Mouse (Mus musculus) left cerebral cortex, postnatal 36 days (tissue): Measurements from ENCODE around the gene Nol11. TPM values are rescaled to one million over a fixed set of nuclear protein-coding genes. Genes with fewer than 3 reads are reported as not detected.

Source experiments
- DNase-seq, 2 experiments: peaks; one replicate each; pipeline ENCODE4 v3.0.0; 2021 to 2022; ENCODE audit warnings: low spot score in 2 of 2, mixed read lengths in 1 of 2
- intact Hi-C: fragments of 180-260 bp; cut with DNase I; formaldehyde crosslinking; loops from one replicate; pipeline ENCODE4 v1.15.1; 2025
- total RNA-seq, 2 experiments: library from RNA; stranded (reverse); gene quantifications; 2 replicates each; pipeline ENCODE4 v1.2.3; 2021

Nol11 gene
- total RNA-seq, 2 experiments from 2014 or later = 22.9 to 27.6 TPM

- intact Hi-C loops = no loop called here
- peak; percentile 18 to 19 for DNase-seq
Measured at GRCm38 (mm10) chr11:107124327-107124731, 64.9 kb downstream of the Nol11 start.

DNA sequence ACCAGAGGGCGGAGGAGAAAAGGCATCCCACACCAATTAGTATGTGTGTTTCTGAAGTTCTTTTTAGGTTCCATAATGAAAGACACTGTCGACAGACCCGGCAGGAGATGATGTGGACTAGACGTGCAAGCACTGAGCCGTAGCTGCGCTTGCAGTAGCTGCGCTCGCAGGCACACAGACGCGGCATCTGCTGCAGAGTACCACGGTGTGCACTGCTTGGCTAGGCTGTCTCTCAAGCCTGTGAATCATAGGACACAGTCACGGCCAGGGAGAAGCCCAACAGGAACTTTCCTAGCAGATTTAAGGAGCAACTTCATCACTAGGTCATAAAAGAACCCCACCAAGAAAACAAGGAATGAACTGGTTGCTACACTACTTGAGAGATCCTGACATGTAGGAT lies 71.4 kb downstream of the Nol11 start:
- intact Hi-C loops = no loop called here
- DNase-seq = no peak

Other genes starting within 250 kb of the Nol11 start
- gene Kpna2, start 189.8 kb downstream of the Nol11 start, total RNA-seq = 10 to 100 TPM; 23.0 to 34.0 TPM
- gene 1810010H24Rik, start 163.7 kb downstream of the Nol11 start, total RNA-seq = 1 to 10 TPM; 3.7 to 4.0 TPM
- 10 to 100 TPM; 56.4 to 71.3 TPM for gene Bptf, start 57.3 kb downstream of the Nol11 start, total RNA-seq